Mouse (Mus musculus) right cerebral cortex, adult 2 months (tissue): ENCODE data around the gene Pop5.

Experiments used
- DNase-seq, 2 experiments: peaks; one replicate each; pipeline ENCODE4 v3.0.0; 2021 to 2022; ENCODE audit warnings: low spot score in 2 of 2

The Pop5 gene

DNA sequence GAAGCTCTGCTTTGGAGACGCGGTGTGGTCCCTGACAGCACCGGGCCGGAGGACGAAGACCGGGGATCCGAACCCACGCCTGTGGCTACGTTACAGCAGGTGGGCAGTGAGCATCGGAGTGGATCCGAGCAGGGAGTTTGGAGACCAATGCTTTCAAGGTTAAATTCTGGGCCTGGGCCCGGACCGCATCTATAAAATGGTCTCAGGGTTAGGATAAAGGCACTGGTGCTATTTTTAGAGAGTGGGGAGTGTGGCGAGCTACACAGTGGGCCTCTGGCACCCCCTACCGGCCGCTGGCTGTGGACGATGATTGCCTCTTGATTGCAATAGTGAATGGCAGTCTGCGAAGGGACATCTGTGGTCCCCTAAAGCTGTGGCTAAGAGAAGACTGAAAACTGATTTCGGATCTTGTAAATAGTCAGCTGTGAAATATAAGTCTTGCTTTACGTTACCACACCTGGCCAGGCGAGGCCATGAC is at the start of gene Pop5:
TSS of gene Pop5 (plus strand) at position 51 of the 478 bp plus-strand sequence.
- peak; percentile 92 to 94 for DNase-seq

DNA sequence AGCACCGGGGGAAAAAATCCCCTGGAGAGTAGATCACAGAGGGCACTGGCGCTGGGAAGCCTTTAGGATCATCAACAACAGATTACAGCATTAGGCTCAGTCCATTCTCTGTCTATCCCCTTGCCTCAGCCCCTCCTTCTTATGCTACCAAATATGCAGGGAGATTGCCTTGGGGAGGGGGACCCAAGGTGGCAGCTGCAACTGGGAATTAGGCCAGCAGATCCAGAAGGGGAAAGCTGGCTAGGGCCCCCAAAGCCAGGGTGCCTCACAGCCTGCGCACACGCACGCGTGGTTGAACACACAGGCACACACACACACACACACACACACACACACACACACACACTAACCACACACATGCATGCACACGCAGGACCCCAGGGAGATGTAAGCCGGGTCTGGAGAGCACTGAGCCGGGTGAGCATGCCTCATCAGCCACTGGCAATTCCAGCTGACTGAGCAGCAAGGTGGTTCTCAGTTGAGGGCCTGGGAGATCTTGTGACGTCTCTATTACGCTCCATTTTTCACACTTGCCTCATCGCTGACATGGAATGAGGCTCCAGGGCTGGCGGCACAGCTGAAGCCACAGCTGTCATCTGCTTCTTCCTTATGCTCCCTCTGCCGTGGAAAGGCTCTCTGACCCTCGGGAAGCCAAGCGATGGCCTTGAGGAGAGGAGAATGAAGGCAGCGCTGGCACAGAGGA is 49.1 kb upstream of the Pop5 start:
- DNase-seq = peak in 1 of 2 experiments; percentile 53

DNA sequence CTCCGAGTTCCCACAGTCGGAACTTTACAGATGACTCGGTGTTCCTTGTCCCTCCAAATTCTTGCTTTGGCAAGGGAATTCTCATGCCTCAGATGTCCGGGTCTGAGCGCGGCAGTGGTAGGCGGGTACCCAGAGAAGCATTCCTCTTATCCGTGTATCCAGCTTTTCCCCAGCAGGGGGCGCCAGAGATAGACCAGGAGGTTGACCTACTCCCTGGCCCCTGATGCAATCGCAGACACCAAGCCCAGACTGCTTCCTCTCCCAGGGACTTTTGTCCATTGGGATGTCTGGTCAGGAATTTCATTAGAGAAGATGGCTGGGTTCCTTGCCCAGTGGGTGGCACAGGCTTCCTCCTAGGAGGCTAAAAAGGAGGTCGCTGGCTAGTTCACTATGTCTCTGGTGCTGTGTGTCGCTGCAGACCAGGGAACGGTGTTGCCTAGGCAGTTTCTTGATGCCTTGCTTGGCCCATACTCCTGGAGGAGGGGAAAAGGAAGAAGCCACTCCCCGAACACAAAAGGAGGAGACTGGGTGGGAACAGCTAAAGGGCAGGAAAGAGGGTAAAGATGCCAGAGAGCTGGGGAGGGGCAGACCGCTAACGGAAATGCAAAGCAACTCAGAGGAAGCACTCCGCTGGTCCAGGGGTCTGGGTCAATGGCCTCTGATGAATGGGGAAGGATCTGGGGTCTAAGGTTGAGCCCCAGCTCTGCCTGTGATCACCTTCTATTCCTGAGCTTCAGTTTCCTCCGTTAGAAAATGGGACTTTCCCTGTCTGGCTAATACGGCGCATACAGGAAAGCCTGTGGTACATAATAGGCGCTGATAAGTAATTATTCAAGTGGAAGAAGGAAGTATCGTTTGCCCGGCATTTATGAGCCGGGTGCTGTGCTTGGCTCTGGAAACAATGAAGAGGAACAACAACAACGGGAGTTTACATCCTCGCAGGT is 48.2 kb upstream of the Pop5 start:
- peak; percentile 95 to 96 for DNase-seq

DNA sequence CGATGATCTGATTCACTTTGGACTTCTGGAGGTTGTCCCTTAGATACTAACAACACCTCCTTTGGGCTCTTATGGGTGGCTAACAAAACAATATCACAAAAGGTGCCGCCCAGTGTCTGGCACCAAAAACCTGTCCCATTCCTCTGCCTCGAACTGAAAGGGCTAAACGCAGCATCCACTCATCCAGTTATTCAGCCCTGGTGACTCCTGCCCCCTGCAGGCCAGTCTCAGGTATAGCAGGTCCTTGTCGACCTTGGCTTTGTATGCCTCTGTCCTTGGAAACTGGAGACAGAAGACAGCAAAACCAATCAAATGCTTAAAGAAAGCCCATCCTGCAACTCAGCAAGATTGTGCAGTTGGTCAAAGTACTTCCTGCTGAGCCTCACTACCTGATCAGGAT is 46.8 kb upstream of the Pop5 start:
- no peak for DNase-seq

DNA sequence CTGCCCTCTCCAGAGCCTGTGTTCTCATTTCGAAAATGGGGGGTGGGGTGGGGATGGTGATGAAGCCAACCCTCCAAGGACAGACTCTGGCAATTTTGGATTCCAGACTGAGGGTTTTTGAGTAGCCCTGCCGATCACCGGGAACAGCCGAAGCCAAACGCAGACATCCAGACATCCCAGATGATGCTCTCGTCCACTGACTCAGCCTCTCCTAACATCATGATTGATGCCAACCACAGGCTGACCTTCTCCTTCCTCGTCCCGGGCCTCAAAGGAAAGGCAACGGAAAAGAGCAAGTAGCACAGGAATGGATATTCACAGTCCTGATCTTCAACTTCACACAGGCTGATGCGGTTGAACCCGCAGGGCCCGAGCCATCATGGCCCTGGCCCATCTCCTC is 45.6 kb upstream of the Pop5 start:
- DNase-seq = no peak

DNA sequence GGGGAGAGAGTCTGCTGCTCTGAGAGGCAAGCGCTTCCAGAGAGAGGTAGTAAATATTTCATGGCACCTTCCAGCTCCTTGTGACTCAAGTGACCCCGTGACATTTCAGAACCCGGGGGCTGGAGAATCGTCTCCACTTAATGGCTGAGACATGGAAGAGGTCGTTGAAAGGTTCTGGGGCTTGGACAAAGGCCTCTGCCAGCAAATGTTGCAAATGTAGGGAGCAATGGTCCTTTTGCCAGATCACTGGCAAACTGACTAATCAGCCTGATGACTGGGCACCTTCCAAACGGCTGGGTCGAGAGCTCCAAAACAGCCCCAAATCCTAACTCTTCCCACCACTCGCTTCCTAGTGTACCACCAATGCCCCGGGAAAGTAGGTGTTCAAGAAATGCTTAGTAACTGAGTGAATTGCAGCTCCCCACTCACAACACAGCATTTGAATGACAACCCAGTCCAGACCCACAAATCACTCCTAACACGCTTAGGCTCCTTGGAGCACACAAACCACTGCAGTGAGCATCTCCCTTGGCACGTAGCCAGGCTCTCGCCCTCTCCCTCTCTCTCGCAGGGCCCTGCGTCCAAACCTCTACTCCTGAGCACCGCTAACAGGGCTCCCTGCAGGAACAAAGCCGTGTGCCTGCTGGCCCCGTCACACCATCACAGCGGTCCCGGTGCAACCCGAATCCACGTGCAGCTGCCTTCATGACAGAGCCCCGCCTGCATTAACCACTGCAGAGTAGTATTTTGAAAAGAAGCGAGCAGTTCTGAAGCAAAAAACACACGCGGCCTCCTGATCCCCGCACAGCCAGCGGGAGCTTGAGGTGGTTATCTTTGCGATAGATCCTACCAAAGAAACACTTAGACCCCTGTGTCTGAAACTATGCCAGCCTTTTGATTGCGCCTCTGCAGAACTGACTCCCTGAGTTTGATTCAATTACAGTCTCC is 43.5 kb upstream of the Pop5 start:
- no peak for DNase-seq

DNA sequence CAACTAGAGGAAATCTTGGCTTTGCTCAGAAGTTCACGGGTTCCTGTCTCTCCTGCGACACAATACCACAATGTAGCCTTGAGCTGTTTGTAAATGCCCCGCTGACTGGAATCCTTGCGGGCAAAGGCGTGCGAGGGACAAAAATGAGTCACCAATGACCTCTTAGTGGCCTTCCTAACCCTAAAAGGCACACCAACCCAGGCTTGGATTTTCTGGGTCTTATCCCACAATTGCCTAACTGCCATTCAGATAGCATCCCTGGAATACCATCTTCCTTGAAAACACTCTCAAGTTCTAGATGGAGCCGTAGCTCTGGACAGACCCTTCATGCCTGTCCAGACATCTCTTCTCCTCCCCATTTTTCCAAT is 42.8 kb upstream of the Pop5 start:
- DNase-seq = no peak

DNA sequence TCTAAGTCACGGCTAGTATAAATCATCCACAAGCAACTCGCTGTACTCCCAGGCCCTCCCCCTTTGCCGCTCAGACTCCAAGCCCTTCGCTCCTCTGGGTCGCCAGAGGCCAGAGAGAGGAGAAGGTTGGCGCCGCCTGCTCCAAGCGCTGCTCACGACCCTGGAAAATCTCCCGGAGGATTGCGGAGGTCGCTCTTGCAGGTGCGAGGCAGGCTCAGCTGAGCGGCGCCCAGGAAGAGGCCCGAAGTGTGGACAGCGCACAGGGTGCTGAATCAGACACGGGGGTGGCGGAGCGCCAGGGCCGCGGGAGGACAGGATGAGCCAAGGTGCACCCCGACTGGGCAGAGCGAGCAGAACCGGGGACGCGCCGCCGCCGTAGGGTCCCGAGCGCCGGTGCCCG is 42.4 kb upstream of the Pop5 start:
- peak in 1 of 2 experiments; percentile 61 for DNase-seq

DNA sequence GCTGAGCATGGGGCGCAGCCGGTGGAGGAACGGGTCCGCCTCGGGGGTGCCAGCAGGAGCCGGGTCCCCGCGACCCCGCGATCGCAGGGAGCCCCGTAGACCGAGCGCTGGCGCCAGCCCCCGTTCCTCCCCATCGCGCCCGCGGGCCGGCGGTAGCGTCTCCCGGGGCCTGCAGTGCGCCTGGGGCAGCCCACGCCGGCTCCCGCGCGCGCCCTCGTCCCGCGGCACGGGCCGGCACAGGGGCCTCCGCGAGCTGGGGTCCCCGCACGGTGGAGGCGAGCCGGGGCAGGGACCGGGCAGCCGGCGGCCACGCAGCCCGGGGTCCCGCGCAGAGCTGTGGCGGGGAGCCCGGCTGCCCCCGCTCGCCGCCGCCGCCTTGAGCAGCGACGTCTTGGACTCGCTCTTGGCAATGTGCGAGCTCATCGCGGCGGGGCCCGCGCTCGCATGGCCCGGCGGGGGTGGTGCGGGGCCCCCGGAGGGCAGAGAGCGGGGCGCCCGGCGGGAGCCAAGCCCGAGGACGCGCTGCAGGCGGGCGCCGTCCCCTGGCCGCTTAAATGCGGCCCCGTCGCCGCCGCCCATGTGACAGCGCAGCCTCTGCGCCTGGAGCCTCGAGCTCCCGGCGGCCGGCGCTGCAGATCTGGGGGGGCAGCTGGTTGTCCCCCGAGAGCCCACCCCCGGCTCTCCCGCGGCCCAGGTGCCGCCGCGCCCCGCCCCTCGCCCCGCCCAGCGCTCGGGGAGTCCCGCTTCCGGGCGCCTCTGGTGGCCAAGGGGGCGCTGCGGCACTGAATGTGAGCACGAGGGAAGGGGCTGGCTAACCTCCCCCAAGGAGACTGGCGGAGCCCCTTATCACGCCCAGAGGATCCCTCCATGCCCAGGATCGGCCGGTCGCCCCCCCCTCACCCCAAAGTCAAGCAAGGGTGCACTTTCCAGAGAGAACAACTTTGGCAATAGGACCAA is 41.7 kb upstream of the Pop5 start, which contains the start of gene Cabp1:
TSS of gene Cabp1 (minus strand) at position 713 of the 957 bp plus-strand sequence.
- DNase-seq = peak in 1 of 2 experiments; percentile 62

DNA sequence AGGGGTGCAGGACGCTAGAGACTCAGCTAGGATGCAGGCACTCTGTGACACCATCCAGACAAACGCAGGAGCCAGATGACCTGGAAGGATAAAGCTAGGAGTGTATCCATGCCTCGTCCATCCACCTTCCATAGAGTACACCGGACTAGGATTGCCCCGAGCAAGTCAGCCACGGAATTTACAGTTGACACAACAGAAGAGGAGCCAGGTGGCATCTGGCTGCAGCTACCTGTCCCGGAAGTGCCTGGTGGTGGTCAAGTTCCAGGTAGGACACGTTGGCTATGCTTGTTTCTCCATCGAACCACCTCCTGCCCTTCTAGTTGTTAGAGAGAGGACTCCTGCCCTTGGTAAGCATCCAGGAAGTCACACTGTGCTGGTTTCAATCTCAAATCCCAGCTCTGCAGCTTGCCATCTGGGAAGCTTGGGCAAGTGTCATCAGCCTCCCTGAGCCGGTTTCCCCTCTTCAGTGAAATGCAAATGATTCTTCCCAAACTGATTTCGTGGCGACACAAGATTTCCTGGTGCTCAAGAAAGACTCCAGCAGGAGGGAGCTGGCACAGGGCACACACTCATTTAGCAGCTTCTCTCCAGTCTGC is 40.9 kb upstream of the Pop5 start:
- no peak for DNase-seq

DNA sequence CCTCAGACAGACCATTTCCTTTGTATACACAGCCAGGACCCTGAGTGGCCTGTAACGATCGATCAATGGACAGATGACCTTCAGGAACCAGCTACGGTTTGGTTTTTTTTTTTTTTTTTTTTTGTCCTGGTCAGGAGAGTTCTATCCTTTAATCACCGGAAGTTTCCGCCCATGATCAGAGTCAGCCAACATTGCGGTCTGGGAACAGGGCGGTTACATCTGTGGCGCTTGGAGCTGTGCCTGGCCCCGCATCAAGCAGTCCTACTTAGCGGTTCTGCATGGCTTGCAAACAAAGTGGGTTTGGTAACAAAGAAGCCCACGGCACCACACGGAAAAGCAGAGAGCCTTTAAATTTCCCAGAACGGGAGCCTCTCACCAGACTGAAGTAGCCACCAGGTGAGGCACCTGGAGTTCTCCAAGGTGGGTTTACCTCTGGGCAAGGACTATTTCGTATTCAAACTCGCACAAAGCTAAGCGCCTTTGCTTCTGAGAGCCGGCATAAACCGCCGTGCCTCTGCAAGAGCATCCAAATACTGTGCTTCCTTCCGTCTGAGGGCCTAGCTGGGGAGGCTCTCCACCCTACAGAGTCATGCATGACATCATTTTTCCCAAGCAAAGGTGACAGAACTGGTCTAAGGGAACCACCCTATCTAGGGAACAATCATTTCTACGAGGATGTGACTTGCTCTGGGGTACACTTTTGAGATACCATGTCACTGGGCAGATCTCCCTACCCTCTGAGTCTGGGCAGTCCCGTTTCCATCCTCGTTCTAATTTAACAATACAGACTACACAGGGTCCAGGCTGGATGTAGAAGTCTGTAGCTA is 31.7 kb upstream of the Pop5 start:
- DNase-seq = no peak

DNA sequence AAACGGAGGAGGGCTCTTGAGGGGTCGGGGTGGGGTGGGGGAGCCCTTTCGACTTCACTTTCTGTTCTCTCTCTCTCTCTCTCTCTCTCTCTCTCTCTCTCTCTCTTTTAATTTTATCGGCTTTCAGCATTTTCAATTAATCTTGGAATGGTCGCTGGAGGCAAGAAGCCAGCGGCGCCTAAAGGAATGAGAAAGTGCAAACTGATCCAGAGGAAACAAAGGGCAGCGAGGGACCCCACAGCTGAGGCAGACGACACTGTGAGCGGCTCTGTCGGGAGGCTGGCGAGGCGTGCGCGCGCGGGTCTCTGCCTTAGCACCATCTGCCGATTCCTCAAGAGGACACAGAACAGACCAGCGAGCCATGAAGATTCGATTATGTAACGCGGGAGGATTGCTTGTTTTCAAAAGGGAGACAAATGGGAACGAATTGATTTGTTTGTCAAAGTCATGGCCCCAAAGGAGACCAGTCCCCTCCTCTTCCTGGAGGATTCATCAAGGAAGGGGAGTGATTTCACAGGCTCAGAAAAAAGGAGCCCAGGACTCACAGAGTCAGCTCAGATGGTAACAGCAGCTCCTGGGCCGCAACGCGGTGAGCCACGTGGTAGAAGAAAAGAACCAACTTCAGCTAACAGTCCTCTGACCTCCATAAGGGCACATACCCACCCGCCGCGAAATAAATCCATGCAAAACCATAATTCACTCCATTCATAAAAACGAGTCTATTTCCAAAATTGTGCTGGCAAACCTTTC is 30.9 kb upstream of the Pop5 start:
- DNase-seq = peak in 1 of 2 experiments; percentile 67

DNA sequence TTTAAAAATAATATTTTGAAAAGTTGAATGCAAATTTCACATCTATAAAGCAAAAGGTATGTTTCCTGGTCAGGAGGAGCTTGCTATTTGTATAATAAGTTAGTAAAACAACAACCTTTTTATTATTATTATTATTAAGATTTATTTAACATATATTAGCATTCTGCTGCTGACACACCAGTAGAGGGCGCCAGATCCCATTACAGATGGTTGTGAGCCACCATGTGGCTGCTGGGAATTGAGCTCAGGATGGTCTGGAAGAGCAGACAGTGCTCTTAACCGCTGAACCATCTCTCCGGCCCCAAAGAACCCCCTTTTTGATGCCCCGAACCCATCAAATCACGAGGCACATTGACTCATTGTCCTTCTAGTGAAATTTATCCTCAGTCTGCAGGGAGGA is 28.4 kb upstream of the Pop5 start:
- DNase-seq = no peak

DNA sequence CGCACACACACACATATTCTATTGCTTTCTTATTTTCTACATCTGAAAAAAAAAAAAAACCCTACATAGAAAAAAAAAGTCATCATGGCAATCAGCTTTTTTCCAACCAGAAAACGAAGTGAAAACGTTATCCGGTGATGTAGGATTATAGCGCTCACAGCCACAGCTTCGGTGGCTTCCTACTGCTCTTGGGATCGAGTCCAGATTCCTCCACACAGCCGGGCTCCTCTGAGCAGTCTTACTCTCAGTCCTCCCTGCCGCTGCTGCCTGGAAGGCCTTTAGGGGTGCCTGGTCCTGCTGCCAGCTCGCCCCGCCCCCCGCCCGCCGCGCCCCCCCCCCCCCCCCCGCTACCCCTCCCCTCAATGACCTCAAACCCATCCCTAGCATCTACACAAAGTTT is 27.7 kb upstream of the Pop5 start:
- no peak for DNase-seq

DNA sequence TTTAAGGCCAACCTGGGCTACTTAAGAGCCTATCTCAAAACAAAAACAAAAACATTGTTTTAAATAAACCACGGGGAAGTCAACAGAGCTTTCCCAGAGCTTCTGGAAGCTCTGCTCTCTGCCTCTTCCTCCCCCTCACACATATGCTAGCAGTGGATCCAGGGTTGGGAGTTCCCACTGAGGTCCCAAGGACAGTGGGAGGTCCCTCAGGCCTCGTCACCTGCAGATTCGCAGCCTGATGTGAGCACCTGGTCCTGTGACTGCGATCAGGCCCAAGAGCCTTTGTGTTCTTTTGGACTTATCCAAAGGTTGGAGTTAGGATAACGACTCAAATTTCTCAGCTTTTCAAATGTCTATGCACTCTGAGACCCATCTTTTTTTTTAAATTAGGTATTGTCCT is 27.0 kb upstream of the Pop5 start:
- DNase-seq = no peak

DNA sequence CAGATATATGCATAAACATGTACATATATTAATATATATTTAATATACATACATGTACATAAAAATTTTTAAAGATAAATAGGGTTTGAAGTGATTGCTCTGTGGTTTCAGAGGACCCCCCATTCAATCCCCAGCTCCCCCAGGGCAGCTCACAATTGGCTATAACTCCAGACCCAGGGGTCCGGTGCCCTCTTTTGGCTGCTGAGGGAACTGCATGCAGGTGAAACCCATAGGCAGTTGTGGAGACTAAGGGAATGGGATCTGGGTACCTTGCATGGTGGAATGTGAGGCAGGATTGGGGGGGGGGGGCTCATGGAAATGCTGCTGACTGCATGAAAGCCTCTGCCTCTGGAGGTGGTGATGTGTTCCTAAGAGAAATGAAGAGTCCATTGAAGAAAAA is 25.3 kb upstream of the Pop5 start:
- DNase-seq = no peak

DNA sequence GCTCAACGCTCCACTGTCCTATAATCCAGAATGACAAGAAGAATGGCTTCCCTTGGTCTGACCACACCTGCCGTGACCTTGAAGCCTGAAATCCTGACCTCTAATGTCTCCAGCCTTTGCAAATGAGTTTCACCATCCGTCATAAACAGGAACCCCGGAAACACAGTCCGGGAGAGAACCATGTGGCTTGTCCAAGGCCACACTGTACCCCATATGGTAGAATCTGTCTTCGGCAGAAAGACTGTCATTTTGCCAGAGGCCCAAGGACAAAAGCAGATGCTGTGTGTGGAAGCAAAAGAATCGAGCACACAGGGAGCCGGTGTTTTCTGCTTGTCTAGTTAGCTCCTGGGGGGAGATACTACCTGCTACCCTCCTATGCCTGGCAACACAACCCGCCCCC is 23.2 kb upstream of the Pop5 start:
- no peak for DNase-seq

DNA sequence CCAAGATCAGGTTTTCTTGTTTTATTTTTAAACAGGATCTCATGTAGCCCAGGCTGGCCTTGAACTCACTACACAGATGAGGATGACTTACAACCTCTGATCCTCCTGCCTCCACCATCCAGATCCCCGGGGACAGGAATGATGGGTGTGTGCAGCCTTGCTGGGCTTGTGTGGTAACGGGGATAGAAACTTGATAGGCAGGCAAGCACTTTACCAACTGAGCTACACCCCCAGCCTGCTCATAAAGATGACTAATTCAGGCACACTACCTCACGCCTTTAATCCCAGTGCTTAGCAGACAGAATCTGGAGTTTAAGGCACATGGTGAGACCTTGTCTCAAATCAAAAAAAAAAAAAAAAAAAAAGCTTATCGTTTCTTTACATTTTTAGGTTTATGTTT is 22.8 kb upstream of the Pop5 start:
- DNase-seq = peak in 1 of 2 experiments; percentile 47
